Mouse (Mus musculus): ENCODE data around the gene Ndp. TPM values are rescaled to one million over a fixed set of nuclear protein-coding genes. Genes with fewer than 3 reads are reported as not detected.

Gene Ndp
- polyA plus RNA-seq, 1 experiment from 2014 or later, result 3.1 TPM

DNA sequence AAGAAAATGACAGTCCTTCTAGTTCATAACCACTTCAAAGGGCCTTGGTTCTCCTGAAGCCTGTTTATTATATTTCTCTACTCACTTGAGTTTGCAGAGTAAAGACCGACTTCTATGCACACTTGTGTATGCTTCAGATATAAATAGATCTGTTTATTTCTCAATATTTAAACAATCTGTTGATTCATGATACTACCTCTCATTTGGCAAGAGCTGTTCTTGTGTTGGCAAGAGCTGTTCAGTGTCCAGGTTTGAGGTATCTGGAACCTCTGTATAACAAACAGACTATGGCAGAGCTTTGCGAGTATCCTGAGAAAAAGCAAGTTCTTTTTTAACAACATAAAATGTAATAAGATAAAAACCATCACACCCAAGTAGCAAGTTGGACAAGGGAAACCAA lies 65.5 kb downstream of the Ndp start:
- H3K9me3 ChIP-seq, result no peaks in the 10 kb centered on the region
- no peak overlapping the region for H3K27ac ChIP-seq
- H3K4me1 ChIP-seq, result no peaks in the 10 kb centered on the region
- H3K4me3 ChIP-seq, result no peak overlapping the region
- 86% methylated on average over 2 of the region's 2 CpGs for WGBS
- H3K27me3 ChIP-seq, result no peaks in the 10 kb centered on the region
- H3K36me3 ChIP-seq, result no peaks in the 10 kb centered on the region
- H3K9ac ChIP-seq, result no peak overlapping the region
- no peak for ATAC-seq (ENCODE audit: insufficient number of reproducible peaks, insufficient read depth, low FRiP score, low TSS enrichment, low read depth)
- no peak overlapping the region for H3K4me2 ChIP-seq

DNA sequence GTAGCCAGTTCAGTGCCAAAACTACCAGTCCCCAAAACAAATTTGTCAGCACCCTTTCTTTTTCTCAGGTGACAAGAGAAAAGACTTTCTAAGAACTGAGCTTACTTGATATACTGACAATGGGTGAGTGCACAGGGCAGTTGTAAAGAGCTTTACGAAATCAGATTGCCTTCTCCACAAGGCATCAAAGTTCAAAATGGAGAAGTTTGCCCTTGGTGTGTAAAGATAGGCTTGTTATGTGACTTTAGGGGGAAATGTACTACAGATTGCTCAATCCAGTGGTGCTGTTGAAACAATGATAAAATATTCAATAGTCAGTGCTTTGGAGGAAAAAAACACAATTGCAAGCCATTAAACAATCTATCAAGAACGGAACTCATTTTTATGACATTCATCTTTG lies 70.1 kb downstream of the Ndp start:
- Histone ChIP-seq H3K27me3 (no peaks in the 10 kb centered on the region), H3K9me3 (no peaks in the 10 kb centered on the region), H3K4me3 (no peak overlapping the region), H3K4me2 (no peak overlapping the region), H3K36me3 (no peaks in the 10 kb centered on the region), H3K9ac (no peak overlapping the region), H3K27ac (no peak overlapping the region), H3K4me1 (no peaks in the 10 kb centered on the region)
- ATAC-seq (ENCODE audit: insufficient number of reproducible peaks, insufficient read depth, low FRiP score, low TSS enrichment, low read depth), result no peak
- 81% methylated on average over 2 of the region's 2 CpGs for WGBS

DNA sequence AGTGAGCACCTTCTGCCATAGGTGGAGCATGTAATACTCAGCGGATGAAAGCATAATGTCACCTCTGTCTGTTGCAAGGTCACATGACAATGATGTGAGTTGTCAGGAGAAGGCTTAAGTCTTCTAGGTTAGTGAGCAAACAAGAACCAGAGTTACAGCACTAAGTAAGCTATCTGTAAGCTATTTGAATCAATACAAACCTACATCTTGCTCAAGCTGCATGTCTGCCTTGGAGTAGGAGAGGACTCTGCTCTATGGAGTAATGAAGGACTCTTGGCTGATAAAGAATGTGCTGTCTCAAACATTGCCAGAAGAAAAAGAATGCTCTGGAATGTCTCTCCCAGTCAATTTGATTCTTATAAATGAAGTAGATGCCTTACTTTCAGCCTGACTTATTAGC lies 74.3 kb downstream of the Ndp start:
- H3K9ac ChIP-seq, result no peak overlapping the region
- no peaks in the 10 kb centered on the region for H3K27me3 ChIP-seq
- 83% methylated on average over 1 of the region's 1 CpGs for WGBS
- H3K9me3 ChIP-seq, result no peaks in the 10 kb centered on the region
- no peak overlapping the region for H3K4me3 ChIP-seq
- H3K4me2 ChIP-seq, result no peak overlapping the region
- no peak for ATAC-seq (ENCODE audit: insufficient number of reproducible peaks, insufficient read depth, low FRiP score, low TSS enrichment, low read depth)
- H3K36me3 ChIP-seq, result no peaks in the 10 kb centered on the region
- no peak overlapping the region for H3K27ac ChIP-seq
- no peaks in the 10 kb centered on the region for H3K4me1 ChIP-seq

GRCm38 (mm10) chrX:16836488-16837082 lies 75.0 kb downstream of the Ndp start:
- Histone ChIP-seq H3K9me3 (no peaks in the 10 kb centered on the region), H3K27ac (no peak overlapping the region), H3K4me1 (no peaks in the 10 kb centered on the region), H3K9ac (no peak overlapping the region), H3K4me2 (no peak overlapping the region), H3K4me3 (no peak overlapping the region), H3K36me3 (no peaks in the 10 kb centered on the region), H3K27me3 (no peaks in the 10 kb centered on the region)
- ATAC-seq (ENCODE audit: insufficient number of reproducible peaks, insufficient read depth, low FRiP score, low TSS enrichment, low read depth), result no peak

Other genes with a start within 250 kb of the Ndp start
- gene Maob, start 94.4 kb downstream of the Ndp start, polyA plus RNA-seq (2015; fragmentation: Nextera tagmentation; extraction: Ambion mirVana), result 13.9 and 17.5 TPM in 2 replicates